Comparison of ENCODE assay signal across 10 mouse cellular contexts in genomic region chr4:32158886-32159285, GRCm38 (mm10).
"Had no signal": no experiment of that assay in that cellular context is flagged by ENCODE, and none has a peak within 500 bp of the region (broad histone marks: within the 10 kb centered on the region; RNA-seq: fewer than 3 reads in every experiment).

No protein-coding gene starts in this region.

- DNase-seq: gastrocnemius, adult 2 months; gastrocnemius, postnatal 14 days; heart, adult 18-20 months; heart, postnatal 10 days; heart, postnatal 4 days; kidney, adult 18-20 months; kidney, adult 8-10 months; kidney, postnatal 10 days; kidney, postnatal 25 days; kidney, postnatal 4 days had no signal
